Mouse (Mus musculus): Measurements from ENCODE around the gene Dact2. TPM values are rescaled to one million over a fixed set of nuclear protein-coding genes. Genes with fewer than 3 reads are reported as not detected.

The Dact2 gene
- total RNA-seq, 4 experiments from 2014 or later = 0.94 to 1.3 (median 0.98) TPM

DNA sequence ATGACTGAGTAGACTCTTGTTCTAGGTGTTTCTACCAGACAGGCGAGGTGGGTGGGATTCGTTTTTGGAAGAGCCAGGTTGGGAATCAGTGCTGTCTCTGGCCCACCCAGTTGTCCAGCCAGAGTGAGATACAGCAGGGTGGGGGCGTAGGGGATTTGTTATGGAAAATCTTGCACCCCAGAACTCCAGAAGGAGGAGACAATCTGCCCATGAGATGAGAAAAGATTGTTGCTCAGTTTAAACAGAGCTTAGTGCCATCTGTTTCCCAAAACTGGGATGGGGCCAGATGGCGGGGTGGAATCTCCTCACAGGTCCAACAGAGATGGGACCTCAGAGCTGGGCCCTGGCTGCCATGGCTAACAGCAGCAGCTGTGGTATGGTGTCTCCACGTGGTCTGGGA lies 28.4 kb downstream of the Dact2 start:
- no peak for DNase-seq (ENCODE audit: low spot score)

DNA sequence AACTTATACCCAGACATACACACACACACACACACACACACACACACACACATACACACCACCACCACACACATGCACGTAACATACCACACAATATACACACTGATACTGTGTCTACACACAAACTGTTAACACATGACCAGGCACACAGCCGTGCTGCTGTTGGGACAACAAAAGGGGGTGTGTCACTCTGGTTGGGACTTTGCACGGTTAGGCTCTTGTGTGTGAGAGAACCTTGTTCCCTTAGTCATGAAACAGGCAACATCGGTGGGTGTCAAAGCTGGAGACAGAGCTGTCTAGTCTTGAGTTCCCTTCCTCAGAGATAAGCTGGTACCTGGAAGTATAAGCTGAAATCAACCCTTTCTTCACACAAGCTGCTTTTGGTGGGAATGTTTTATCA lies 29.1 kb downstream of the Dact2 start:
- DNase-seq (ENCODE audit: low spot score) = no peak

DNA sequence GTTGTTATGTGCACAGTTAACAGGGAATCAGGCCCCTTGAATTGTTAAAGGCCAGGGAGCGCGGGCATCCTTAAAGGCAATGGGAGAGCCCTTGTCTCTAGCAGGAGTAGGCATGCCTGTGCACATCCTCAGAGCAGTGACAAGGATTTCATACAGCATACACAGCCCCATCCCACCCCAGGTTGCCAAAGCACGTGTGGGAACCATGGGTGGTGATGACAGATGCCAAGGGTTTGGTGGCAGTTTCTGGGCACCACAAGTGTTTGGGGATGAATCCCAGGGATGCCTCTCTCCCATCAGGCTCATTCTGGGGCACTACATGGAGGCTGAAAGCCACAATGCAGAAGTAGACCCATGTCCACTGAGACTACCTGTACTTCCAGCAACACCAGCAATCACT lies 29.7 kb downstream of the Dact2 start:
- DNase-seq (ENCODE audit: low spot score) = no peak

DNA sequence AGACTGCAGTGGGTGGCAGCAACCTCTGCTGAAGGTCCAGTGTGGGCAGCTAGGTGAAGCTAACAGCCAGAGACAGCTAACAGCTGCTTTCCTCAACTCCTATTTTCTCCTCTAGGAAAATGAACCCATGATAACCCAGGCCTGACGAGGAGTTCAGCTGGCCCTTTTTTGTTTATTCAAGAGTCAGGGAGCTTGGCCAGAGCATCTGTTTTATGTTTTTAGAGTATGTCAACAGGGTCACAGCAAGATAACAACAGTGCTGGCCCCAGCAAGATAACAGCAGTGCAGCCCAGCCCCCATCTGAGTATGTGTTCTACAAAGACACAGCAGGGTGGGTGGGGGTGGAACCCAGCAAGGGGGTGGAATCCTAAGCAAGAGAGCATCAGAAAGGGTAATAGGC lies 30.6 kb downstream of the Dact2 start:
- no peak for DNase-seq (ENCODE audit: low spot score)

DNA sequence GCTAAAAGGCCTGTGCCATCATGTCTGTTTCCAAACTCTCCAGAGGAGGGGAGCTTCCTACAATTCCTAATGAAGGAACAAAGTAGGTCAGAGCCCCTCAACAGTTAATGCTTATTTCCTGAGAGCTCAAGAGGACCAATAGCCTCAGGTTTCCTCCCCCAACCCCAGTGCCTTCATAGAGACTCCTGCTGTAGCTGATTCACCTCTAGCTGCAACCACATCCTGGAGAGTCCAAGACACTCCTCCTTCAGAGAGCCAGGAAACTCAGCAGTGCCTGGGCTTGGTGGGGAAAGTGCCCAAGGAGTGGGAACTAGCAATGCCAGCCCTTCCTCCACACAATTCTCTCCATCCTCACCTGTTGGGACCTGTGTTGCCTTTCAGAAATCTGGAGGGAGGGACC lies 31.4 kb downstream of the Dact2 start:
- DNase-seq (ENCODE audit: low spot score) = no peak

- DNase-seq (ENCODE audit: low spot score) = no peak
Observed at GRCm38 (mm10) chr17:14172184-14172583, 31.9 kb downstream of the Dact2 start.

- DNase-seq (ENCODE audit: low spot score) = no peak
Observed at GRCm38 (mm10) chr17:14170961-14171479, 33.1 kb downstream of the Dact2 start.

GRCm38 (mm10) chr17:14169431-14169830 lies 34.7 kb downstream of the Dact2 start:
- DNase-seq (ENCODE audit: low spot score) = no peak

DNA sequence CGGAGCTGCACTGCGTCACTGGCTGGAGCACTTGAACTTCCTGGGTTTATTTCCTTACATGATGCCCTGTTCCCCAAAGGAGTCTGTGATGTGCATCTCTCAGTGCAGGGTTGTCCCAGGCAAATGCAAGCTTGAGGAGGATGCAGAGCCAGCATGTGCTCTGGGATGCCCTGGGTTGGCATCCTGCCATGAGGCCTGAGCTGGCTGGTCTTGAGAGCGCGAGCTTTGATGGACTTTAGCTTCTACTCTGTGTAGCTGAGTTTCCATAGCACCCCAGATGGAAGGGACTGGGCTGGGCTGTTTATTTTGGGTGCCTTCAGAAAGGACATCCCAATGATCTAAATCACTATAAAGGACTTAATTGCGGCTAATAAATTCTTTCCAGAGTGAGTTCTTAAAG lies 36.5 kb downstream of the Dact2 start:
- DNase-seq (ENCODE audit: low spot score) = no peak

GRCm38 (mm10) chr17:14166746-14167432 lies 37.2 kb downstream of the Dact2 start:
- DNase-seq (ENCODE audit: low spot score) = no peak

- DNase-seq (ENCODE audit: low spot score) = no peak
Observed at GRCm38 (mm10) chr17:14165934-14166610, 38.0 kb downstream of the Dact2 start.

GRCm38 (mm10) chr17:14165332-14165876 lies 38.7 kb downstream of the Dact2 start:
- no peak for DNase-seq (ENCODE audit: low spot score)

DNA sequence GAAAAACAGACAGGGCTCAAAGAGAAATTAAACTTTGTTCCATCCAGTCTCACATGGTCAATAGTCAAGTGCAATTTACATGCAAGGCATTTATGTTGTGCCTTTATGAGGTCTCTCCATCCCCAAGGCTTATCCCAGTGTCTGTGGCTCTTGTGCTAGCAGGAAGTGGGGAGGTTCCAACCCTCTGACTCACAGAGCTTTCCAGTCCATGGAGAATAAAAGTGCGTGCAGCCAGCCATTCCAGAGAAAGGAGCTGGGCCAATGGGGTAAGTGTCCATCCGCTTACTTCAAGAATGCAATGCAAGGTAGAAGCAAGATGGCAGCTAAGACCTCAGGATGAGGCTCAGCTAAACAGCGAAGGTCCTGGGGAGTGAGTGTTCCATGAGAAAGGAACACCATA lies 43.3 kb downstream of the Dact2 start:
- DNase-seq (ENCODE audit: low spot score) = no peak

- DNase-seq (ENCODE audit: low spot score) = no peak
Observed at GRCm38 (mm10) chr17:14157779-14158195, 46.3 kb downstream of the Dact2 start.

Other genes with a start within 250 kb of the Dact2 start
- not detected for gene Gm7356, start 200.6 kb downstream of the Dact2 start, total RNA-seq (2022)
- gene Gm7358, start 144.8 kb downstream of the Dact2 start, total RNA-seq (2022) = not detected
- gene Smoc2, start 75.2 kb upstream of the Dact2 start, total RNA-seq (2022) = 10 to 100 TPM; 39.4 to 55.1 (median 46.0) TPM